Mouse (Mus musculus) thymus, postnatal 10 days (tissue): Measurements from ENCODE around the gene RPS10-NUDT3.

Experiments
- DNase-seq, 2 experiments: peaks; one replicate each; pipeline ENCODE4 v3.0.0; 2021; ENCODE audit warnings: low spot score in 2 of 2

RPS10-NUDT3 gene

GRCm38 (mm10) chr17:27610679-27611518 lies 24.1 kb downstream of the RPS10-NUDT3 start:
- DNase-seq, result no peak

DNA sequence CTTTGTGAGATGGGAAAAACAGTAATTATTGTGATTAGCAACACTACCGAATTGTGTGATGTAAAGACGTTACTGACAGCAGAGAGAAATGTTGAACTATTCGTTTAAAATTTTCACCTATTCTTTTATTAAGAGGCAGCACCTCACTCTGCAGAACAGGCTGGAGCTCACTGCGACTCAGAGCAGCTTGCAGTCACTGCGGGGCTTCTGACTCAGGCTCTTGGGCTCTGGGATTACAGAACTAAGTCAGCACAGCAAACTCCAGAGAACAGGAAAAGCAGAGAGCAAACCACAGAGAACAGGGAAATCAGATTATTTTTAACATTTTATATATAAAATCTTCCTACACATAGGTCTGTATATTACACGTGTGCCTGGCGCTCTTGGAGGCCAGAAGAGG lies 25.4 kb downstream of the RPS10-NUDT3 start:
- DNase-seq, result no peak

DNA sequence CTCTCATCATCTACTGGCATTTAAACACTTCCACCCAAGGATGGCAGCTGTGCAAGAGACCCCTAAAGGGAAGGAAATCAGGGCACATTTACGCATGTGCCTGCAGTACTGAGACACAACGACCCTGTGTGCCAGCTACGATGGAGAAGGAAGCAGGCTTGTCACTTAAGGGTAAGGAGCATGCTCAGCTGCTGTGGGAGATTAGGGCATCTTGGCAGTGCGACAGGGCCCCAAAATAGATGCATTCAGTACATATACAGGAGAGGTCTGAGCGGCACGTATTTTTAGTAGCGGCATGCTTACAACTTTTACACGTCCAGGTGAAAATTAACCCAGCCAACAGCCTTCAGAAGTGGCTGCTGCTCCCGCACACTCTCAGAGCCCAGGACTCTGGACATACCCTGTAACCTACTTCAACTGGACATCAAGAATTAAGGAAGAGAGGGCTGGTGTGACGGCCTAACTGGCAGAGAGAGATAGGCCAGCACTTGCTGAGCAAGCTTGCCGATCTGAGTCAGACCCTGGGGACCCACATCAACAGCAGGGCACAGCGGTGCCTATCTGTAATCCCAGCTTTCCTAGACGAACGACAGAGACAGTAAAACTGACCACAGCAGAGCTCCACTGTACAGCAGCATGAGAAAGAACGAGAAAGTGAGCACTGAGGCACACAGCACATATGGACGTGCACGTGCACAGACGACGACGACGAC lies 31.3 kb downstream of the RPS10-NUDT3 start:
- no peak for DNase-seq

DNA sequence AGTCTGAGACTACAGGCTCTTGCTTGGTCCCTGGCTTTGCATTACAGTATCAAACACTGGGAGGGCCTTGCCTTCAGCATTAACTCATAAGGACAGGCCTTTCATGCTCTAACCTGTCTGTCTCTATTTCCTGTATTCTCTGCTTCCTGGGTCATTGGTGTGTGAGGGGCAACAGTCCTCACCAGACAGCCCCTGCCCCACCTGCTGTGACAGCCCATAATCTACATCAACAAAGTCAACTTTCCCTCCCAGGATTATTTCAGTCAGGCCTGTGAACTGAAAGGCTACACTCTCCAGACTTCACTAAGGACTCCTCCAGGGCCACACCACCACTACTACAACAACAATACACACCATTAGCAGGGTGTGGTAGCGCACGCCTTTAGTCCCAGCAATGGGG lies 32.0 kb downstream of the RPS10-NUDT3 start:
- DNase-seq, result no peak

DNA sequence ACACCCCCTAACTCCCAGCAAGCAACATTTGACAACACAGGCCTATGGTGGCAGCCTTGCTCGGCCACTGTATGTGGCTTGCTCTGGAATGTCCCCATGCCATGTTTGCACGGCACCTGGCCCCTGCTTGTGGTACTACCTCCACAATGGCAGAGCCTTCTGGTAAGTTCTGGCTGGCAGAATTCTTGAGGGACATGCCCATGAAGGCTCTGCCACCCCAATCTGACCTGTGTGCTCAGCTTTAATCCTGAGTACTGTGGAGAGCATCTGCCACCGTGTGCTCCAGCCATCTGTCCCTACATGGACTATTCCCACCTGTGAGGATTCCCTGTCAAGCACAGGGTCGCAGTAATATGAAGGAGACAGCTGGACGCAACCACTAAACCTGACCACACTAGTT lies 34.2 kb downstream of the RPS10-NUDT3 start:
- no peak for DNase-seq

DNA sequence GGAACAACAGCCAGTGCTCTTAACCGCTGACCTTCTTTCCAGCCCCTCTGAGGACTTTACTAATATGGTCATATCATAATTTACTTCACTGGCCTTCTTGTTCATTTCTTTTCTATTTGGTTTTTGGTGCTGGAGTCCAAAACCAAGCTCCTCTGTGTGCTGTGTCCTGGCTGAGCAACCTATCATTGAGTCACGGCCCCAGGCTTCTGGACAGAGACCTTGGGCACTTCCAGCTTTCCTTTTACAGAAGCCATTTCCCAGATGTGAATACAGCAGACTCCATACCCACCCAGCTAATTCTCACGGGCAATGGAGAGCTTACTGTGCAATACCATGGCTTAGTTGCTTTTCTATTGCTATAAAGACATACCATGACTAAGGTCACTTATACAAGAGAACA lies 34.7 kb downstream of the RPS10-NUDT3 start:
- no peak for DNase-seq

- DNase-seq, result no peak
Observed at GRCm38 (mm10) chr17:27596376-27597190, 38.4 kb downstream of the RPS10-NUDT3 start.

DNA sequence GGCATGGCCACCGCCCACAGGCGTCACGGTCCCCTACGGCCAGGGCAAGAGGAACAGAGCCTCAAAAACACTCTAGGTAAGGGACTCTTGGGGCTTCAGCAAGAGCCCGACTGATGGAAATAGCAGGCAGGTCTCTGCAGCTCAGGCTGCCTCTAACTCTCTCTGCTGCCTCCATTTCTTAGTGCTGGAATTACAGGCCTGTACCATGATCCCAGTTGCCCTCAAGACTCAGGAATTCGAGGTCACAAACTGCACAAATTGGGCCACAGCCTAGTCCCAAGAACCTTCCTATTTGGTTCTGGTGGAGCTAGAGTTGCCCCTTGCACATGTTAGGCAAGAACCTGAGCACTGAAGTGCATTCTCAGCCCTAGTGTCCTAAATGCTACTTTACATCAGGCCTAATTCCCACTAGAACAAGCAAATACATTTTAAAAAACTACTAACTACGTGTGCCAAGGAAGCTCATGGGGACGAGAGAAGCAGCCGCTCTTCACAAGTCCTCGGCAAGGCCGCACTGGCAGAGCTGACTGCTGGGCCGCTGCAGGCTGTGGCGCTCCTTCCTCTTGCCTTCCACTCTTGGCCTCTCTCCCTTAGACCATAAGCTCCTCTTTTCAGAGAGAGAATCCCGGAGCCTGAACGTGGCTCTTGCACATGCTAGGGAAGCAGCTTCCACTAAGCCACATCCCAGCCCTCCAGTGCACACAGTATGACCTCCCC lies 39.2 kb downstream of the RPS10-NUDT3 start:
- DNase-seq, result no peak

DNA sequence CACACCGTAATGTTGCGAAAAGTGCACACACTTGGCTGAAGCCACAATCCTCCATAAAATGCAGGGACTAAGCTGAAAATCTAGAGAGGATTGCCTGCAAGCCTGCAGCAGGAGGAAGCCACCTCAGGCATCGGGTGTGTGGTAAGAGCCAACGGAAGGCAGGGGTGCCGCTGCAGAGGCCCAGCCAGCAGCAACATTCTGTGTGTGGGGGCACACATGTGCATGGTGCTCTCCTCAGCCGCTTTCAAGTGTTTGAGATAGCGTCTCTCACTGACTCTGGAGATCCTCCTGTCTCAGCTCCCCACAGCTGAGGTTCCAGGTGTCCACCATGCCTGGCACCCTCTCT lies 42.5 kb downstream of the RPS10-NUDT3 start:
- no peak for DNase-seq

DNA sequence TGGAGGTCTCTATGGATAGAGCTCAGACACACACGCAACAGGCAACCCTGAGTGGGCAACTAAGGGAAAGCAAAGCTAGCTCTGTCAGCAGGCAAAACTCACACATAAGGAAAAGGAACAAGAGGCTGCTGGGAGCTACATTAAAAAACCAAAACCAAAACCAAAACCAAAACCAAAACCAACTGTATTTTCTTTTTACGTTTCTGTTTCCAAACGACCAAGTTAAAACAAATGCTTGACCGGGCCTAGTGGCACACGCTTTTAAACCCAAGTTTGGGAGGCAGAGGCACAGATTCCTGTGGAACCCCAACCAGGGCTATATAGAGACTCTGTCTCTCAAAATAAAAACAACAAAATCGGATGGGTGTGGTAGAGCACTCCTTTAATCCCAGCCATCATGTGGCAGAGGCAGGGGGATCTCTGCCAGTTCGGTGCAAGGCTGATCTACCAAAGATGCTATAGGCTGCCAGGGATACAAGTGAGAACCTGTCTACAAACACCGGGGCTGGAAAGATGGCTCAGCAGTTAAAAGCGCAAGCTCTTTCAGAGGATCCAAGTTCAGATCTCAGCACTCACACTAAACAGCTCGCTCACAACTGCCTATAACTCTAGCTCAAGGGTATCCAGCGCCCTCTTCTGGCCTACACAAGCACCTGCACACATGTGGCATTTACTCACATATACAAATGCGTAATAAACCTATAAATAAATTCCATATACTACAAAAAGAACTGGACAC lies 43.0 kb downstream of the RPS10-NUDT3 start:
- DNase-seq, result no peak

DNA sequence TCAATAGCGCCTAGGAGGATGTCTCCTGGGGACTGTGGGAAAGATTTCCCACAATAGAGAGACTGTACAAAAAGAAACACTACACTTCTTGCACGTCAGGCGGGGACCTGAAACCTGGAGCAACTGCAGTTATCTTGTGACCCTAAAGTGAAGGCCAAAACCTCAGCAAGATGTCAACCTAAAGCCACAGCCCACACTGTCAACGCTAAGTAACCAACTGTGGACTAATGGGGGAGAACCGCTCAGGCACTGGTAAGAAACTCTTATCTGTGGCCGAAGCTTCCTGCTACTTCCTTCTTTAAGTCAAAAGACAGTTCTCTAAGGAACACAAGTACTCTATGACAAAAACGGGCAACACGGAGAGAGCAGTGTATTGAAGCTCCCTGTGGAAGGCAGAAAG lies 46.8 kb downstream of the RPS10-NUDT3 start:
- DNase-seq, result no peak

GRCm38 (mm10) chr17:27587252-27587651 lies 47.8 kb downstream of the RPS10-NUDT3 start:
- no peak for DNase-seq

- no peak for DNase-seq
Observed at GRCm38 (mm10) chr17:27586661-27587060, 48.4 kb downstream of the RPS10-NUDT3 start.

DNA sequence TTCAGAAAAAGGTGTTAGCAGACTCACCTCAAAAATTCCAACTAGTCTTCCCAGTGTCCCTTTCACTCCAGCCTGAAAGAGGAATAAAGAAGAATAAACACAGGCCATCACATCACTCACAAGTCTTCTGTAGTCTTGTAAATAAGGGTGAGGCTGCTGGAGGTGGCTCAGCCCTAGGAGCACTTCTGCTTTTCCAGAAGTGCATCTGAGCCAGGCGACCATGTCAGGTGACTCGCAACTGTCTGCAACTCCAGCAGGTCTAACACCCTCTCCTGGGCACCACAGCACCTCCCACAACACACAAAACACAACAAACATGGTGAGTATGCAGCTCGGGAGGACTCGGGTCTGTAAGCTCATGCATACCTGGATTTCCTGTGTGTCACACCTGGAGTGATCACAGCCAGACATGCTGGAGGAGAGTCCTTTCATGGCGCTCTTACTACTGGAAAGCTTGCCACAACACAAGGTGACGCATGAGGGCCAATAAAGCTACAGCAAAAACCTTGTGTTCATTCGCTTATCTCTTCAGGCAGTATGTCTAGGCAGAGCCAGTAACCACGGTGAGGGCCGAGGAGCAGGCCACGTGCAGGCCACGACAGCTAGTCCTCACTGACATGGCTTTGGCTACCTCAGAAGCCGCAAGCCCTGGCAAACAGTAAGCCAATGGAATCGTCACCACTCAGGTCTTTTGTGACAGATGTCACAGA lies 51.7 kb downstream of the RPS10-NUDT3 start:
- DNase-seq, result no peak

- DNase-seq, result no peak
Observed at GRCm38 (mm10) chr17:27580392-27581068, 54.5 kb downstream of the RPS10-NUDT3 start.

DNA sequence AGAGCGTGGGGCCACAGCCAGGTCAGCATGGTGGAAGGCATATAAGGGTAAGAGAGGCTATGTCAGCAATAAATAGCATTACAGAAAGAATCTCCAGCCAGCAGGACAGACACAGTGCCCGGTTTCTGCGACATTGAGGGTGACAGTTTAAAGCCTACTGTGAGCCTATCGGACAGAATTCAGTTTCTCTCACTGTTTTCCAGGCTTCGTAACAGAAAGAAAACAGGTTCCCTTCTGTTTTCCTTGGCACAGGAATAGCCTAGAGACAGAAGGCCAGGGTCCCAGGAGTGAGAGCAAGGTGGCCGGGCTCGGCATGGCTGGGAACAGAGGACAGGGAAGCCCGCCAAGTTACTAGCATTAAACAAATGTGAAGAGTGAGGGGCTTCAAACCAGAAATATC lies 55.2 kb downstream of the RPS10-NUDT3 start:
- DNase-seq, result no peak

DNA sequence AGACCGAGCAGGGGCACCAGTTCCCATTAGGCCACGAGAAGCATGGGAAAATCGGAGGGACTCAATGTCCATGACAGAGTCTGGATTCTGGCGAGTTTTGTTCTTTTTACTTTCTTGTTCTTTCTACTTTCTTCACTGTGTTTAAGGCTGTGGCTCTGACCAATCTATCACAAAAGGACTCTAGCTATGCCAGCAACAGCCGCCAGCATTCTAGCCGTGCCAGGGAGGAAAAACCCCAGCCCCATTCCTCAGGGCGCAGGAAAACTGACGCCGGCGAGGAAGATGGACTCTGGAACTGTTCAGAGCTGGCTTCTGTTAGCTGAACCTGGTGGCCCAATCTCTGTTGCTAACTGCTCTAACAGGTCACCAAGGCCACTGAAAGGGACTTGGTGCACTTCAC lies 56.5 kb downstream of the RPS10-NUDT3 start:
- DNase-seq, result no peak

GRCm38 (mm10) chr17:27577468-27577867 lies 57.6 kb downstream of the RPS10-NUDT3 start:
- DNase-seq, result no peak

GRCm38 (mm10) chr17:27576056-27576455 lies 59.0 kb downstream of the RPS10-NUDT3 start:
- no peak for DNase-seq
